Mouse (Mus musculus): ENCODE measurements around the gene Map3k14. TPM values are rescaled to one million over a fixed set of nuclear protein-coding genes. Genes with fewer than 3 reads are reported as not detected.

Map3k14 gene
- polyA plus RNA-seq, 1 experiment, result 2.3 TPM

GRCm38 (mm10) chr11:103249509-103249908 is 17.8 kb downstream of the Map3k14 start:
- H3K9me3 ChIP-seq, result no peaks in the 10 kb centered on the region
- peaks cover 72% of the 10 kb centered on the region for H3K4me1 ChIP-seq
- H3K36me3 ChIP-seq (replicated peaks; ENCODE audit: low read length), result no peaks in the 10 kb centered on the region
- no peak for TF ChIP-seq FLI1 (IDR thresholded peaks at IDR 0.05; ENCODE audit: low read length)
- no peaks in the 10 kb centered on the region for H3K27me3 ChIP-seq (replicated peaks)
- H3K4me3 ChIP-seq (replicated peaks), result peak overlapping the region; percentile 84

- Histone ChIP-seq H3K9me3 (no peaks in the 10 kb centered on the region), H3K4me3 (replicated peaks) (no peak overlapping the region), H3K4me1 (peaks cover 74% of the 10 kb centered on the region), H3K27me3 (replicated peaks) (no peaks in the 10 kb centered on the region), H3K36me3 (replicated peaks; ENCODE audit: low read length) (peaks cover 4% of the 10 kb centered on the region)
- TF ChIP-seq GATA1 (IDR thresholded peaks at IDR 0.05; ENCODE audit: borderline replicate concordance, low read length) (no peak), FLI1 (IDR thresholded peaks at IDR 0.05; ENCODE audit: low read length) (no peak)
These were observed 18.4 kb downstream of the Map3k14 start for GRCm38 (mm10) chr11:103248837-103249236.

GRCm38 (mm10) chr11:103247504-103248177 is 19.6 kb downstream of the Map3k14 start:
- no peaks in the 10 kb centered on the region for H3K27me3 ChIP-seq (replicated peaks)
- no peak overlapping the region for H3K4me3 ChIP-seq (replicated peaks)
- TF ChIP-seq FLI1 (IDR thresholded peaks at IDR 0.05; ENCODE audit: low read length), result no peak
- TF ChIP-seq GATA1 (IDR thresholded peaks at IDR 0.05; ENCODE audit: borderline replicate concordance, low read length), result no peak
- no peaks in the 10 kb centered on the region for H3K9me3 ChIP-seq
- H3K36me3 ChIP-seq (replicated peaks; ENCODE audit: low read length), result peaks cover 4% of the 10 kb centered on the region
- H3K4me1 ChIP-seq, result peaks cover 68% of the 10 kb centered on the region

- H3K9me3 ChIP-seq, result no peaks in the 10 kb centered on the region
- TF ChIP-seq GATA1 (IDR thresholded peaks at IDR 0.05; ENCODE audit: borderline replicate concordance, low read length) (no peak), FLI1 (IDR thresholded peaks at IDR 0.05; ENCODE audit: low read length) (no peak)
- H3K4me3 ChIP-seq (replicated peaks), result peak overlapping the region; percentile 85
- H3K27me3 ChIP-seq (replicated peaks), result peaks cover under 1% of the 10 kb centered on the region
- H3K36me3 ChIP-seq (replicated peaks; ENCODE audit: low read length), result peaks cover 8% of the 10 kb centered on the region
- H3K4me1 ChIP-seq, result peaks cover 65% of the 10 kb centered on the region
These were observed 20.5 kb downstream of the Map3k14 start for GRCm38 (mm10) chr11:103246731-103247290.

- Histone ChIP-seq H3K27me3 (replicated peaks) (peaks cover 2% of the 10 kb centered on the region), H3K4me3 (replicated peaks) (peak overlapping the region; percentile 85), H3K4me1 (peaks cover 71% of the 10 kb centered on the region), H3K9me3 (no peaks in the 10 kb centered on the region), H3K36me3 (replicated peaks; ENCODE audit: low read length) (peaks cover 11% of the 10 kb centered on the region)
- TF ChIP-seq FLI1 (IDR thresholded peaks at IDR 0.05; ENCODE audit: low read length), result no peak
- TF ChIP-seq GATA1 (IDR thresholded peaks at IDR 0.05; ENCODE audit: borderline replicate concordance, low read length), result no peak
These were observed 21.1 kb downstream of the Map3k14 start for GRCm38 (mm10) chr11:103246081-103246730.

GRCm38 (mm10) chr11:103244856-103245255 is 22.4 kb downstream of the Map3k14 start:
- H3K27me3 ChIP-seq (replicated peaks), result peaks cover 2% of the 10 kb centered on the region

GRCm38 (mm10) chr11:103240740-103241139 is 26.5 kb downstream of the Map3k14 start:
- Histone ChIP-seq H3K4me3 (replicated peaks) (no peak overlapping the region), H3K27me3 (replicated peaks) (peaks cover 2% of the 10 kb centered on the region), H3K9me3 (peaks cover 7% of the 10 kb centered on the region; the same call in 1 of the 2 replicates), H3K36me3 (replicated peaks; ENCODE audit: low read length) (peaks cover 62% of the 10 kb centered on the region), H3K4me1 (peaks cover 54% of the 10 kb centered on the region)
- TF ChIP-seq GATA1 (IDR thresholded peaks at IDR 0.05; ENCODE audit: borderline replicate concordance, low read length), result no peak
- no peak for TF ChIP-seq FLI1 (IDR thresholded peaks at IDR 0.05; ENCODE audit: low read length)

More at GRCm38 (mm10) chr11:103244856-103245255, 22.4 kb downstream of the Map3k14 start:
- Histone ChIP-seq H3K9me3 (no peaks in the 10 kb centered on the region), H3K36me3 (replicated peaks; ENCODE audit: low read length) (peaks cover 22% of the 10 kb centered on the region), H3K4me1 (peaks cover 81% of the 10 kb centered on the region), H3K4me3 (replicated peaks) (no peak overlapping the region)
- TF ChIP-seq FLI1 (IDR thresholded peaks at IDR 0.05; ENCODE audit: low read length), result no peak
- no peak for TF ChIP-seq GATA1 (IDR thresholded peaks at IDR 0.05; ENCODE audit: borderline replicate concordance, low read length)

GRCm38 (mm10) chr11:103237757-103238156 is 29.5 kb downstream of the Map3k14 start:
- peaks cover 40% of the 10 kb centered on the region for H3K4me1 ChIP-seq
- peaks cover 7% of the 10 kb centered on the region; the same call in 1 of the 2 replicates for H3K9me3 ChIP-seq
- no peak for TF ChIP-seq GATA1 (IDR thresholded peaks at IDR 0.05; ENCODE audit: borderline replicate concordance, low read length)
- no peak overlapping the region for H3K4me3 ChIP-seq (replicated peaks)
- peaks cover 65% of the 10 kb centered on the region for H3K36me3 ChIP-seq (replicated peaks; ENCODE audit: low read length)
- H3K27me3 ChIP-seq (replicated peaks), result peaks cover 2% of the 10 kb centered on the region

GRCm38 (mm10) chr11:103236903-103237302 is 30.4 kb downstream of the Map3k14 start:
- Histone ChIP-seq H3K27me3 (replicated peaks) (peaks cover 2% of the 10 kb centered on the region), H3K4me1 (peaks cover 39% of the 10 kb centered on the region), H3K36me3 (replicated peaks; ENCODE audit: low read length) (peaks cover 62% of the 10 kb centered on the region), H3K4me3 (replicated peaks) (no peak overlapping the region), H3K9me3 (peaks cover 7% of the 10 kb centered on the region; the same call in 1 of the 2 replicates)
- TF ChIP-seq GATA1 (IDR thresholded peaks at IDR 0.05; ENCODE audit: borderline replicate concordance, low read length) (no peak), FLI1 (IDR thresholded peaks at IDR 0.05; ENCODE audit: low read length) (no peak)

GRCm38 (mm10) chr11:103236431-103236830 is 30.8 kb downstream of the Map3k14 start:
- Histone ChIP-seq H3K9me3 (peaks cover 7% of the 10 kb centered on the region; the same call in 1 of the 2 replicates), H3K36me3 (replicated peaks; ENCODE audit: low read length) (peaks cover 62% of the 10 kb centered on the region), H3K4me1 (peaks cover 35% of the 10 kb centered on the region), H3K4me3 (replicated peaks) (no peak overlapping the region), H3K27me3 (replicated peaks) (no peaks in the 10 kb centered on the region)
- TF ChIP-seq GATA1 (IDR thresholded peaks at IDR 0.05; ENCODE audit: borderline replicate concordance, low read length) (no peak), FLI1 (IDR thresholded peaks at IDR 0.05; ENCODE audit: low read length) (no peak)

Measured in megakaryocyte, embryonic 14.5 days (primary cell).